Mouse (Mus musculus): ENCODE measurements around the gene Olfr133. TPM values are rescaled to one million over a fixed set of nuclear protein-coding genes. Genes with fewer than 3 reads are reported as not detected.
"Not testable (repeated sequence)": the region's sequence is repeated elsewhere in the genome, so short reads cannot be mapped to it uniquely, and the experiment has no call there.

Gene Olfr133
- polyA plus RNA-seq (2021), result not detected

- ChIA-PET POLR2A (no interaction called here), CTCF (no interaction called here)
- ATAC-seq (no peak), DNase-seq (ENCODE audit: low read depth, low spot score) (no peak)
- in situ Hi-C loops (cut with MboI; ENCODE audit: low pct_unique_long_range_greater_than_20kb), result no loop called here
- no peaks in the 10 kb centered on the region for H3K27me3 ChIP-seq
- TF ChIP-seq CTCF (IDR thresholded peaks at IDR 0.05), result no peak
Observed at GRCm38 (mm10) chr17:38144981-38145380, at the start of gene Olfr133. Gene Olfr133, plus strand, starts transcription at chr17:38145281.

- in situ Hi-C loops (cut with MboI; ENCODE audit: low pct_unique_long_range_greater_than_20kb); POLR2A ChIA-PET; H3K27me3 ChIP-seq; DNase-seq (ENCODE audit: low read depth, low spot score); ATAC-seq; CTCF ChIA-PET: not testable (repeated sequence)
Observed at GRCm38 (mm10) chr17:38124199-38124598, 20.9 kb upstream of the Olfr133 start.

- DNase-seq (ENCODE audit: low read depth, low spot score); H3K27me3 ChIP-seq; POLR2A ChIA-PET; CTCF ChIA-PET; in situ Hi-C loops (cut with MboI; ENCODE audit: low pct_unique_long_range_greater_than_20kb); ATAC-seq: not testable (repeated sequence)
Observed at GRCm38 (mm10) chr17:38125371-38125770, 19.7 kb upstream of the Olfr133 start.

GRCm38 (mm10) chr17:38134426-38134825 is 10.7 kb upstream of the Olfr133 start, which contains the start of gene Olfr132:
Gene Olfr132, minus strand, starts transcription at chr17:38134526.
- no peak for ATAC-seq
- in situ Hi-C loops (cut with MboI; ENCODE audit: low pct_unique_long_range_greater_than_20kb), result no loop called here
- no peaks in the 10 kb centered on the region for H3K27me3 ChIP-seq
- POLR2A ChIA-PET, result no interaction called here
- CTCF ChIA-PET, result no interaction called here
- DNase-seq (ENCODE audit: low read depth, low spot score), result no peak
- no peak for TF ChIP-seq CTCF (IDR thresholded peaks at IDR 0.05)

GRCm38 (mm10) chr17:38171088-38171487 is 26.0 kb downstream of the Olfr133 start, which contains the start of gene Olfr134:
Gene Olfr134, plus strand, starts transcription at chr17:38171388.
- TF ChIP-seq CTCF (IDR thresholded peaks at IDR 0.05), result no peak
- ChIA-PET CTCF (no interaction called here), POLR2A (no interaction called here)
- in situ Hi-C loops (cut with MboI; ENCODE audit: low pct_unique_long_range_greater_than_20kb), result no loop called here
- no peak for DNase-seq (ENCODE audit: low read depth, low spot score)
- no peak for ATAC-seq
- no peaks in the 10 kb centered on the region for H3K27me3 ChIP-seq

Other genes starting within 250 kb of the Olfr133 start
- gene Olfr127, start 244.8 kb upstream of the Olfr133 start, polyA plus RNA-seq (2021), result 0.08 TPM
- gene Olfr128, start 224.7 kb upstream of the Olfr133 start, polyA plus RNA-seq (2021), result not detected
- gene Olfr761, start 192.2 kb upstream of the Olfr133 start, polyA plus RNA-seq (2021), result not detected
- not detected for gene Olfr129, start 85.2 kb upstream of the Olfr133 start, polyA plus RNA-seq (2021)
- not detected for gene Olfr130, start 81.4 kb upstream of the Olfr133 start, polyA plus RNA-seq (2021)
- not detected for gene Olfr131, start 56.6 kb upstream of the Olfr133 start, polyA plus RNA-seq (2021)
- gene Olfr132, start 10.8 kb upstream of the Olfr133 start, polyA plus RNA-seq (2021), result not detected
- not detected for gene Olfr134, start 26.1 kb downstream of the Olfr133 start, polyA plus RNA-seq (2021)
- not detected for gene Olfr135, start 59.1 kb downstream of the Olfr133 start, polyA plus RNA-seq (2021)
- not detected for gene Olfr138, start 115.8 kb downstream of the Olfr133 start, polyA plus RNA-seq (2021)
- gene Olfr137, start 162.3 kb downstream of the Olfr133 start, polyA plus RNA-seq (2021), result not detected
- not detected for gene Olfr136, start 184.6 kb downstream of the Olfr133 start, polyA plus RNA-seq (2021)

Data from Patski (cell line).